Mouse (Mus musculus): ENCODE data around the gene Cacfd1. TPM values are rescaled to one million over a fixed set of nuclear protein-coding genes. Genes with fewer than 3 reads are reported as not detected.

The Cacfd1 gene
- total RNA-seq, 2 experiments from 2014 or later: 41.5 to 50.0 TPM

- intact Hi-C loops (cut with DNase I): no loop called here
- DNase-seq (ENCODE audit: low spot score in 2 of 2): no peak
These were observed 14.4 kb downstream of the Cacfd1 start for GRCm38 (mm10) chr2:27024136-27024535.

GRCm38 (mm10) chr2:27025545-27025944 is 15.8 kb downstream of the Cacfd1 start:
- no peak for DNase-seq (ENCODE audit: low spot score in 2 of 2)

GRCm38 (mm10) chr2:27026332-27026731 is 16.6 kb downstream of the Cacfd1 start:
- intact Hi-C loops (cut with DNase I): loop anchor here (5.0 kb wide), 1 partner anchor 109 kb away; the partner anchor contains the start of genes Surf1 and Surf2
- DNase-seq (ENCODE audit: low spot score in 2 of 2): no peak

More at GRCm38 (mm10) chr2:27025545-27025944, 15.8 kb downstream of the Cacfd1 start:
- intact Hi-C loops (cut with DNase I): loop anchor here (5.0 kb wide), 1 partner anchor 108 kb away; the partner anchor contains the start of genes Surf1 and Surf2

- no peak for DNase-seq (ENCODE audit: low spot score in 2 of 2)
- intact Hi-C loops (cut with DNase I): loop anchor here (5.0 kb wide), 1 partner anchor 110 kb away; the partner anchor contains the start of genes Surf1 and Surf2
These were observed 17.3 kb downstream of the Cacfd1 start for GRCm38 (mm10) chr2:27026857-27027617.

GRCm38 (mm10) chr2:27027618-27028436 is 18.1 kb downstream of the Cacfd1 start, which contains the start of gene Slc2a6:
Gene Slc2a6 (minus strand): TSS chr2:27027998.
- DNase-seq (ENCODE audit: low spot score in 2 of 2): peak; percentile 91
- intact Hi-C loops (cut with DNase I): loop anchor here (2.0 to 5.0 kb wide), 2 partner anchors 95 to 111 kb away; partner anchors contain the start of genes Surf1, Surf2 and Surf4

- intact Hi-C loops (cut with DNase I): loop anchor here (2.0 to 5.0 kb wide), 2 partner anchors 96 to 111 kb away; partner anchors contain the start of genes Surf1, Surf2 and Surf4
- no peak for DNase-seq (ENCODE audit: low spot score in 2 of 2)
These were observed 18.8 kb downstream of the Cacfd1 start for GRCm38 (mm10) chr2:27028437-27029015.

GRCm38 (mm10) chr2:27032361-27032760 is 22.6 kb downstream of the Cacfd1 start:
- intact Hi-C loops (cut with DNase I): no loop called here
- DNase-seq (ENCODE audit: low spot score in 2 of 2): no peak

- no peak for DNase-seq (ENCODE audit: low spot score in 2 of 2)
- intact Hi-C loops (cut with DNase I): loop anchor here (5.0 kb wide), 1 partner anchor 389 kb away; no protein-coding TSS in a partner anchor
These were observed 26.3 kb downstream of the Cacfd1 start for GRCm38 (mm10) chr2:27036003-27036402.

- no peak for DNase-seq (ENCODE audit: low spot score in 2 of 2)
- intact Hi-C loops (cut with DNase I): loop anchor here (5.0 kb wide), 1 partner anchor 390 kb away; no protein-coding TSS in a partner anchor
These were observed 27.3 kb downstream of the Cacfd1 start for GRCm38 (mm10) chr2:27037008-27037407.

- peak in 1 of 2 experiments; percentile 55 for DNase-seq (ENCODE audit: low spot score in 2 of 2)
- intact Hi-C loops (cut with DNase I): loop anchor here (5.0 kb wide), 1 partner anchor 391 kb away; no protein-coding TSS in a partner anchor
These were observed 28.9 kb downstream of the Cacfd1 start for GRCm38 (mm10) chr2:27038596-27038995.

GRCm38 (mm10) chr2:27039286-27039685 is 29.6 kb downstream of the Cacfd1 start:
- no peak for DNase-seq (ENCODE audit: low spot score in 2 of 2)
- intact Hi-C loops (cut with DNase I): loop anchor here (5.0 kb wide), 1 partner anchor 392 kb away; no protein-coding TSS in a partner anchor

- no peak for DNase-seq (ENCODE audit: low spot score in 2 of 2)
- intact Hi-C loops (cut with DNase I): loop anchor here (5.0 kb wide), 1 partner anchor 80 kb away; no protein-coding TSS in a partner anchor
These were observed 32.6 kb downstream of the Cacfd1 start for GRCm38 (mm10) chr2:27042131-27042844.

- peak; percentile 81 to 82 for DNase-seq (ENCODE audit: low spot score in 2 of 2)
- intact Hi-C loops (cut with DNase I): loop anchor here (1.0 to 5.0 kb wide), 2 partner anchors 79 to 194 kb away; no protein-coding TSS in a partner anchor
These were observed 33.7 kb downstream of the Cacfd1 start for GRCm38 (mm10) chr2:27043461-27043860.

GRCm38 (mm10) chr2:27044166-27044565 is 34.4 kb downstream of the Cacfd1 start:
- intact Hi-C loops (cut with DNase I): loop anchor here (5.0 kb wide), 1 partner anchor 78 kb away; no protein-coding TSS in a partner anchor
- DNase-seq (ENCODE audit: low spot score in 2 of 2): no peak

- no peak for DNase-seq (ENCODE audit: low spot score in 2 of 2)
- intact Hi-C loops (cut with DNase I): loop anchor here (5.0 kb wide), 1 partner anchor 78 kb away; no protein-coding TSS in a partner anchor
These were observed 34.9 kb downstream of the Cacfd1 start for GRCm38 (mm10) chr2:27044641-27045040.

- DNase-seq (ENCODE audit: low spot score in 2 of 2): no peak
- intact Hi-C loops (cut with DNase I): no loop called here
These were observed 36.4 kb downstream of the Cacfd1 start for GRCm38 (mm10) chr2:27045979-27046770.

- no peak for DNase-seq (ENCODE audit: low spot score in 2 of 2)
- intact Hi-C loops (cut with DNase I): no loop called here
These were observed 39.7 kb downstream of the Cacfd1 start for GRCm38 (mm10) chr2:27049408-27049807.

GRCm38 (mm10) chr2:27058251-27058650 is 48.5 kb downstream of the Cacfd1 start:
- intact Hi-C loops (cut with DNase I): no loop called here
- DNase-seq (ENCODE audit: low spot score in 2 of 2): no peak

Measured in left cerebral cortex, postnatal 36 days (tissue).